Mouse (Mus musculus) 3134 (cell line): Measurements from ENCODE around the gene Zfp212.
"Not testable (repeated sequence)": the region's sequence is repeated elsewhere in the genome, so short reads cannot be mapped to it uniquely, and the experiment has no call there.

ENCODE experiments used
- DNase-seq: peaks from one replicate; pipeline ENCODE4 v3.0.0-alpha.2; 2011; ENCODE audit warnings: low spot score; ENCODE audit not compliant: insufficient read length; ENCODE audit errors: extremely low read depth

Zfp212 gene

DNA sequence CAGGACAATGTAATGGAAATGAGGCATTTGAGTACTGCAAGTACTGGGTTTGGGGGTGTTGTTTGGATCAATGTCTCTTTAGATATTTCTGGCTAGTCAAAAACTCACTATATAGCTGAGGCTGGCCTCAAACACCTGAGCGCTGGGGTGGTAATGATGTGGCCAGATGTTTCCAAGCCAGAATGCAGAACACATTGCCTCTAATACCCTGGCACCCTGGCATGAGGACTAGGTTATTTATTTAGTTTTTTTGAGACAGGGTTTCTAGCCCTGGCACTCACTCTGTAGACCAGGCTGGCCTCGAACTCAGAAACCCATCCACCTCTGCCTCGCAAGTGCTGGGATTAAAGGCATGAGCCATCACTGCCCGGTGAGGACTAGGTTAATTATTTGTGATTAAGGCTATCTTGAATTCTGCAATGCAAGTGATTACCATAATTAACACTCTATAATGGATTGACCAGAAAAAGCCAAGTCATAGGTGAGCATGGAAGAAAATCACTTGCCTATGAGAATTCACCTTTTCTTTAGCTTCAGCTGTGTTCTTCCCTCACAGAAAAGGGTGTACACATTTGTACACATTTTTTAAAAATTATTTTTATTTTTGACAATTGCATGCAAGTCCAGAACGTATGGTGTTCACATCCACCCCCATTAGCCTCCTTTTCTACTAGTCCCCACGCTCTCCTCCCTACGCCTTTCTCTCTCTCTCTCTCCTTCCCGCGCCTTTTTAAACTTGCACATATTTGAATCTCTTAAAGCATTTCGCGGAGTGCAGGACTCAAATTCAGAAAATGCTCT lies 430 bp upstream of the Zfp212 start:
- no peak for DNase-seq

DNA sequence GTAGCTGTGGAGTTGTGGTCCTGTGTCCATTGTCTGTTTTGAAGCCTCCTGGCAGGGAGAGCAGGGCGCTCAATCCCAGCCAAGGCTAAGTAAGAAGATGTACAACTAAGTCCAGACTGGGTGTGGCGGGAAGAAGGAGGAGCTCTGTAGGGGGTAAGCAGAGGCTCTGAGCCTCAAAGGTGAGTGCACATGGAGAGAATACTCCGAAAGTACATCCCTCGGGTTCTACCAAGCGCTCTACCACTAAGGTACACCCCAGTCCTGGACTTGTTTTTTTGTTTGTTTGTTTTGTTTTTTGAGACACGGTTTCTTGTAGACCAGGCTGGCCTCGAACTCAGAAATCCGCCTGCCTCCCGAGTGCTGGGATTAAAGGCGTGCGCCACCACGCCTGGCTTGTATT lies 22.2 kb downstream of the Zfp212 start:
- DNase-seq: no peak

DNA sequence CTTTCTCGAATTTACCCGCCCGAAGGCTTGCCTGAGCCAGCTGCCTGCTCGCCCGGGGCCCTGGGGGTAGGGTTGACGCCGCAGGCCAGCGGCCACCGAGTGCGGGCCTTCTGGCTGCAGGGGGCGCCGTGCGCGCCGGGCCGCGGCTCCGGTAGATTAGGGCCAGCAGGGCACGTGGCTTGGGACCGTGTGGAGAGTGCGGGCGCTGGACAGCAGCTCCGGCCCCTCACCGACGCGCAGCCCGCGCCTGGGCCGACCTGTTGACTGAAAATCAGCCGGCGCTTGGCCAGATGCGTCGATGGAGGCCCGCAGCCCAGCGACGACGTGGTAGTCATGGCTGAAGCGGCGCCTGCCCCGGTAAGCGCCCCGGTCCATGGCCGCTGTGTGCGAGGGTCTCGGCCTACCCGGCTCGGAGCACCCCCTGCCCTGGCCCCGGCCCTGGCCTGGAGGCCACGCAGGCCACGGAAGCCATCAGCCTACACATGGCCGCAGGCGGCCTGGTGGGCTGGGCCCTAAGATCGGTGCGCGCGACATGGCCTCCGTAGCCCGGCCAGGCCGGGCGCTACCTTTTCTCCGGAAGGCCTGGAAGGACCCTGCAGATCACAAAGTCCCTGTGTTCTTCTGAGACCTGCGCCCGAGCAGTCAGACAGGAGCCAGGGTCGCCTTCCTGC lies 22.9 kb downstream of the Zfp212 start:
- no peak for DNase-seq

DNA sequence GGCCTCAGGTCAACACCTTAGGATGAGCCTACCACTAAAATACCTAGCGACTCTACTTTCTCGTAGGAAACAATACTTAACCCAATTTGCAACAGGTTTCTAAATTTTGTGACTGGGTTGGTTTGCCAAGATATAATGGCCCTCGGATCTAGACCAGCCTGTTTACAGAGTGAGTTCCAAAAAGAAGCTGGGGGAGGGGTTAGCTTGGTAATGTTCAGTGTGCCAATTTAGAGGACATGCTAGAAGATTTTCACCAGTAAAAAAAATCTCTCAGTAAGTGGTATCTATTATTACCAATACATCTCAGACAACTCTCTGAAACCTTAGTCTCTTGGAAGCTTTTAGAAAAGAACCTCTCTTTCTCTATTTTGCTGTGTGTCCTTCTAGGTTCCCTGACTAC lies 23.4 kb downstream of the Zfp212 start:
- no peak for DNase-seq

DNA sequence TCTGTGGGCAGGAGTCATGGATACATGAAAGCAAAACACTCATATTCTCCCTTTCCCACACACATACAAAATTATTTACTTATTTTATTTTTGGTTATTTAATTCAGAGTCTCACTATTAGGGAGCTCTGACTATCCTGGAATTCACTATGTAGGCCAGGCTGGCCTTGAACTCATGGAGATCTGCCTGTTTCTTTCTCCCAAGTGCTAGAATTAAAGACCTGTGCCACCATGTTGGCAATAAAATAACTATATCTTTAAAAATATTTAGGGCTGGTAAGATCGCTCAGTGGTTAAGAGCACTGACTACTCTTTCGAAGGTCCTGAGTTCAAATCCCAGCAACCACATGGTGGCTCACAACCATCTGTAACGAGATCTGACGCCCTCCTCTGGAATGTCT lies 27.1 kb downstream of the Zfp212 start:
- no peak for DNase-seq

DNA sequence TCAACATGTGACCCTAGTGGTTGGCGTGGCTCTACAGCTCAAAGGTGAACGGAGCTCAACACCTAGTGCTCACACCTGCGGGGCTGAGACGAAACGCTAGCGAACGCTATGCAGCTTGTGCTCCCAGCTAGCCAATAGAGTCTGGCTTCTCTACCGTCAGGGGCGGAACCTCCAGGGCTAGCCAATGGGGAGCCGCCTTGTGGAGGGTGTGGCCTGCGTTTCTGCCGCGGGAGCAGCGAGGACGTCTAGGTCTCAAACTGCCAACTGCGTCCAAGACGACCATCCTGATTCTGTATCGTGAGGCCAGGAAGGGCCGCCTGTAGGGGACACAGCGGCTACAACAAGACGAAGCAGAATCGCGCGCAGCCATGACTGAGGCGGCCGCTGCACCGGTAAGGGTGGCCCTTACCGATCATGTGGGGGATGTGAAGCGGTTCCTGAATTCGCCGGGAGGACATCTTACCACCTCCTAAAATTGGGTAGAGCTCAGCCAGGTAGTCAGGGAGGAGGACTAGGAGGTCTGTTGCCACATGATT lies 33.0 kb downstream of the Zfp212 start, which contains the start of gene Zfp956:
TSS of gene Zfp956 (plus strand) at position 200 of the 536 bp plus-strand sequence.
- DNase-seq: peak; percentile 86

DNA sequence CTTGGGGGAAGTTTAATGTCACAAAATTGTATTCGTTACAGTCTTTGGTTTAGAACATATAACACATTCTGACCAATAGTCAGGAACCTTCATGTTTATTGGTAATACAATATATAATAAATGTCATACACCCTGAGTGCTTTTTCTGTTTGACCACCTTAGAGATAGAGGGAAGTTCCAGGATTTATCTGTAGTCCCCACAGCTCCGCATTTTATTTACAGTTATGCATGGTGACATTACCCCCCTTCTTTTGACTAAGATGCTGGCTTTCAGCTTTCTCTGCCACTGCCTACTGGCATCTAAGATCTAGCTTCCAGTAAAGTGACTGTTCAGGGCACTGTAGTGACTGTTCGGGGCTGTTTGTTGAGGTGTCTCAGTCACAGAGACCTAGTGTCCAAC lies 34.1 kb downstream of the Zfp212 start:
- DNase-seq: no peak

DNA sequence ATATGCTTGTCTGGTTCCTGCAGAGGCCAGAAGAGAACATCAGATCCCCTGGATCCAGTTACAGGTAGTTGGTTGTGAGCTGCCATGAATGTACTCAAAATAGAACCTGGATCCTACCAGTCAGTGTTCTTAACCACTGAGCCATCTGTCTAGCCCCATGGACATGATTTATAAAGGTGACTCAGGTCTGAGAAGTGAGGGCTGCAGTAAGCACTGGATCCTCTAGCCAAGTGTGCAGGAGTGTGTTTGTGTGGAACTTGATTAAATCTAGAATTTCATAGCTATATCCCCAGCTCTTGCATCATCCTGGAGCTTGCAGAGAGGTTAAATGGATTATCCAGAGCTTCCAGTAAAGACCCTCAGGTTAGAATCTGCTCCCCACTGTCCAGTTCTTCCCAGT lies 37.5 kb downstream of the Zfp212 start:
- DNase-seq: no peak

DNA sequence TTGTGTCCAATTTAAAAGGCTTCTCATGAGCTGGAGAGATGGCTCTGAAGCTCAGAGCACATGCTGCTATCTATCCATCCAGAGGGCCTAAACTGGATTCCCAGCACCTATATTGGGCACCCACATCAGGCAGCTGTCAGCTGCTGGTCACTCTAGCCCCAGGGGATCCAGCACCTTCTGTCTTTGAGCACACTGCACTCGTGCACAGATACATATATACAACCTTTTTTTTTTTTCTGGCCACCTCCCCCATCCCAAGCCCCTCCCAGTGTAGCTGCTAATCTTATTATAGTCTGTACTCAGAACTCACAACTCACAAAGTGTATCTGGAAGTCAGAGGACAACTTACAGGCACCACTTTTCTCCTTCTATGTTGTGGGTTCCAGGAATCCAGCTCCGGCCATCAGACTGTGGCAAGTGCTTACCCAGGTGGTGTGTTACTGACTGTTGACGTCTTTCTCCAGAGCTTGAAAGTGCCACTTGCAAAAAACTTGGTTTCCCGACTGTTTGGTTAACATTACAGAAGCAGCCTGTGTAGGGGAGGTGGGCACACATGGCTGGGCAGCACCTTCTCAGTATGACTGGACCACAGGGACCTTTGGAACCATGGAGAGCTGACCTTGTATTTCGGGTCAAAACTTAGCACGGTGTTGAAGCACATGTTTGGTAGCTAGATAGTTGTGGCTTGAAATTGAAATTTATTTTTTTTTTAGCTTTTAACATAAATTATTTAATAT lies 40.6 kb downstream of the Zfp212 start:
- no peak for DNase-seq

DNA sequence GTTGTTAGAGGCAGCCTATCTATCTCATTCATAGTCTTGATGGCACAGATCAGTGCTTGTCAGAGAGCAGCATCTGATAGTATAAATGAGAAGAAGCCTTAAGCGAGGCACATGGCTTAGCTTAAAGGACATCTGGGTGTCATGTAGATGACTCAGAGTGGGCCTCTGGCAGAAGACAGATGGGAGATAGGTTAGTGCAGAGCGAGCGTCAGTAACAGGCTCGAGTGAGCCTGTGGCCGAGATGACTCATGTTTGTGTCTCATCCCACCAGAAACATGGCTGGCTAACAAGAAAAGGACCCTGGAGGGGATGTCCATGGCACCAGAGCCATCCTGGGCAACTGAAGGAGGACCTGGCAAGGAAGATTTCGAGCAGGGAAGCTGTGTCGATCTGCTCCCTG lies 42.8 kb downstream of the Zfp212 start:
- DNase-seq: no peak

DNA sequence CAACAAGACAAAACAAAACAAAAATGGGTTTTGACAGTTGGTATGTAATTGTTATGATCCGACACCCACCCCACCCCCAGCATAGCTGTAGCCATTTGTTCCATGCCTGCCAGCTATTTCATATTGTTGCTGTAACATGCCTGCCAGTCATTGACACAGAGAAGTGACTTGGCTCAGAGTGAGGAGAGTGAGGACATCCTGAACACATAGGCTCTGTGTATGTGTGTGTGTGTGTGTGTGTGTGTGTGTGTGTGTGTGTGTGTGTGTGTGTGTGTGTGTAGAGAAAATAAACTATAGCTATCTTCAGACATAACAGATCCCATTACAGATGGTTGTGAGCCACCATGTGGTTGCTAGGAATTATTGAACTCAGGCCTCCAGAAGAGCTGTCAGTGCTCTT lies 47.9 kb downstream of the Zfp212 start:
- DNase-seq: not testable (repeated sequence)

DNA sequence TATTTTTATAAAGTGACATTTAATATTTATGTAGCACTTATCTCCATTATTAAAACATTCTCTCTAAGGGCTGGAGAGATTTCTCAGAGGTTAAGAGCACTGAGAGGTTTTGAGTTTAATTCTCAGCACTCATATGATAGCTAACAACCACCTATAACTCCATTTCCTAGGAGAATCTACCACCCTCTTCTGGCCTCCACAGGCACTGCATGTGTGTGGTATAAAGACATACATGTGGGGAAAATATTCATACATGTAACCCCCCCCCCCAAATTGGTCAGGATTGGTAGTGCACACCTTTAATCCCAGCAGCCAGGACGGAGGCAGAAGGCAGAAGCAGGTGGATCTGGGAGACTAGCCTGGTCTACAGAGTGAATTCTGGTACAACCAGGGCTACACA lies 54.3 kb downstream of the Zfp212 start:
- DNase-seq: no peak

DNA sequence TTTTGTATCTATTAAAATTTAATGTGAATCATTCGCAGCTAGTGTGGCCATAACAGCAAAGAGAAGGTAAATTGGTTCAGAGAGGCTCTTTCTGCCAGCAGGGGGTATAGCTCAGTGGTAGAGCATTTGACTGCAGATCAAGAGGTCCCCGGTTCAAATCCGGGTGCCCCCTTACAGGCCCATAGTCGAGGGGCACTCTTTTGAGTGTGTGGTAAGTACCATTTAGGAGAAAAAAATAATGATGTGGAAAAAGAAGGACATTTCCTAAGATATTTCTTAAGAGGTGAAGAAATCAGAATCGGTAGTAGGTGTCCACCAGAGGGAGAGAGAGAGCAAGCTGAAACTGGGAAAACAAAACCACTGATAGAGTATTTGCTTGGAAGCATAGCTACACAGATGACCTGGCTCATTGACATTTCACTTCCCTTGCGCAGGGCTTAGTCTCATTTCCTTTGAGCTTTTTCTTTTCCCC lies 58.7 kb downstream of the Zfp212 start:
- peak; percentile 69 for DNase-seq
